Mouse (Mus musculus) E14TG2a.4 (cell line): ENCODE data around the gene Fam189b.

Source experiments
- H3K27me3 ChIP-seq: 2 replicates; pipeline ENCODE4 v1.6.1; 2014; ENCODE audit warnings: low read length, control low read depth; ENCODE audit not compliant: insufficient read depth
- H3K36me3 ChIP-seq: 2 replicates; pipeline ENCODE4 v1.6.1; 2014; ENCODE audit warnings: low read length, control low read depth; ENCODE audit not compliant: insufficient read depth
- H3K4me1 ChIP-seq: replicated peaks from 2 replicates; pipeline ENCODE4 v1.6.1; 2014; ENCODE audit warnings: low read depth, low read length, control low read depth
- H3K4me3 ChIP-seq: replicated peaks from 2 replicates; pipeline ENCODE4 v1.5.1; 2014; ENCODE audit warnings: mild to moderate bottlenecking, low read length
- H3K9me3 ChIP-seq: 2 replicates; pipeline ENCODE4 v1.6.1; 2014; ENCODE audit warnings: low read length, control low read depth
- CTCF ChIP-seq: conservative IDR thresholded peaks from 2 replicates; pipeline ENCODE4 v1.5.1; 2014; ENCODE audit warnings: low read length
- NANOG ChIP-seq: IDR thresholded peaks from 2 replicates; pipeline ENCODE4 v1.6.1; 2014; ENCODE audit warnings: borderline replicate concordance, low read length, mixed read lengths
- POU5F1 ChIP-seq: IDR thresholded peaks from 2 replicates; pipeline ENCODE4 v1.6.1; 2014; ENCODE audit warnings: low read length, borderline replicate concordance

The Fam189b gene

DNA sequence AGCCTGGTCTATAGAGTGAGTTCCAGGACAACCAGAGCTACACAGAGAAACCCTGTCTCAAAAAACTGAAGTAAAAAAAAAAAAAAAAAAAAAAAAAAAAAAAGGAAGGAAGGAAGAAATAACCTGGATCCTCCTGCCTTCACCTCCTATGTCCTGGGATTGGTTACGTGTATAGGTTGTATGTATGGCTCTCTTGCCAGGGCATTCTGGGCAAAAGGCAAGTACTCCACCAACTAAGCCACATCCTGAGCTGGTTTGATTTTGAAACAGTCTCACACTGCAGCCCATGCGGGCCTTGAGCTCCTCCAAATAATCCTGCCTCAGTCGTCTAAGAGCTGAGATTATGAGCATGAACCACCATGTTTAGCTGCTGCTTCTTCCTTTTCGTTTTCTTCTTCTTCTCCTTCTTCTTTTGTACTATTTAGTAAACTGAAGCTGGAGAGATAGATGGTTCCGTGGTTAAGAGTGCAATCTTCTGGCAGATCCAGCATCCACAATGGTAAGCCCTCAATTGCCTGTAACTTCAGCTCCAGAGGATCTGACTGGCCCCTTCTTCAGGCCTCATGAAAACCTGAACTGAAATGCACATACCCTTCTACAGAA is 19.2 kb upstream of the Fam189b start:
- TF ChIP-seq CTCF (no peak), NANOG (no peak), POU5F1 (no peak)
- H3K27me3 ChIP-seq = peaks cover 10% of the 10 kb centered on the region
- peak overlapping the region; percentile 91 for H3K4me3 ChIP-seq
- peaks cover 54% of the 10 kb centered on the region for H3K4me1 ChIP-seq
- H3K9me3 ChIP-seq = no peaks in the 10 kb centered on the region
- H3K36me3 ChIP-seq = peaks cover 31% of the 10 kb centered on the region

DNA sequence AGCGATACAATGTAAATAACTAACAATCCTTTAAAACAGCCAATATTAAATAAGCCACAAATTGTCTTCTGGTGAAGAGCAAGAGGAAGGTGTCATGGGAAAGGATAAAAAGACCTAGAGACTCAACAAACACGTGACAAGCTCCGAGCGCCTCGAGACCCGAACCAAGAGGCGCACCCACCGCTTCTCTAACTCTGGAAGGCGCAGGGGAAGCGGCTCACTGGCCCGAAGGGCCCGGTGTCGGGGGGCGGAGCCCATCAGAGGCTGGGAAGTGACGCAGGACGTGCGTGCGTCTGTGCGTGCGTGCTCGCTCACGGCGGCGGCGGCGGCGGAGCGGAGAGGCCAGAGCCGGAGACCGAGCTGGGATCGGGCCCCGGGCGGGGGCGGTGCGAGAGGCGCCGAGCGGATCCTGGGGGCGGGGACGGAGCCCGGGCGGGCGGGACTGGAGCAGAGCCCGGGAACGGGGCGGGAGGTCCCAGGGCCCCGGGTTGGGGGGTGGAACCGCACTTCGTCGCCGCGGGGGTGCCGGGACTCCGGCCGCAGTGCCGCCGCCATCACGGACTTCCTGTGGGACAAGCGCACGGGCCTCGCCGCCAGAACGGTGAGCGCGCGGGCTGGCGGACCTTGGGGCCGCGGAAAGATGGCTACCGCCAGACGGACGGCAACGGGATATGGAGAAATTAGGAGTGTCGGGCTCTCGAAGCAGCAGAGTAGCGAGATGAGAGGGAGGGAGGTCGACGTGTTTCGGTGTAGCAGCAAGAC is 18.3 kb upstream of the Fam189b start, which contains the start of gene Clk2:
Gene Clk2 (plus strand): TSS at position 290 of the 762 bp plus-strand sequence.
- Histone ChIP-seq H3K4me1 (peaks cover 52% of the 10 kb centered on the region), H3K4me3 (peak within 1 kb of the TSS; percentile 91), H3K36me3 (peaks cover 40% of the 10 kb centered on the region), H3K27me3 (peaks cover under 1% of the 10 kb centered on the region; the same call in 1 of the 2 replicates), H3K9me3 (no peaks in the 10 kb centered on the region)
- TF ChIP-seq CTCF (no peak), POU5F1 (no peak), NANOG (no peak)

DNA sequence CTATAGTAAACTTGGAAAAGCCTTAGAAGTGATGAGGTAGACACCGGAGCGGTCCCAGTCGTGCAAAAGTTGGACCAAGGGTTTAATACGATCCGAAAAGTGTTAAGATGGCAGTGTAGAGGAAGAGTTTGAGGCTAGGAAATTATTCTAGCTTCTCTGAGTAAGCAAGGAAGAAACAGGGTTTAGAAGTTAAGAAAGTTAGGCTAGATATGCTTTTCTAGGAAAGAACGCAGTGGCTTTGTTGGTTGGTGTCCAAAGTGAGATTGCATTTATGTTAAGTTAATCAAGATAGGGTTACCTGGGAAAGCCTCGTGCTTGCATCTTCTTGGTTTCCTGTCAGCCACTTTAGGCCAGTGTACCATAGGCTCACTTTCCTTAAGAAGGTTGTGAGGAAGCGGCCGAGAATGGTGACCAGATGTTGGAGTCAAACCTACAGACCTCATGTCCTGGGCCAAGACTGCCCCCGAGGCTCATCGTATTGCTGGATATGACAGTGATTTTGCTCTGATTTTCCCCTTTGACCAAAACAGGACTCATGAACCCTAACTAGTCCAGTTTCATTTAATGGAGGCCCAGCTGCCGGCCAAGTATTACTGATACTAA is 17.6 kb upstream of the Fam189b start:
- Histone ChIP-seq H3K4me1 (peaks cover 52% of the 10 kb centered on the region), H3K27me3 (no peaks in the 10 kb centered on the region), H3K36me3 (peaks cover 47% of the 10 kb centered on the region), H3K9me3 (no peaks in the 10 kb centered on the region), H3K4me3 (peak overlapping the region; percentile 91)
- TF ChIP-seq POU5F1 = no peak
- TF ChIP-seq NANOG = no peak
- no peak for TF ChIP-seq CTCF

DNA sequence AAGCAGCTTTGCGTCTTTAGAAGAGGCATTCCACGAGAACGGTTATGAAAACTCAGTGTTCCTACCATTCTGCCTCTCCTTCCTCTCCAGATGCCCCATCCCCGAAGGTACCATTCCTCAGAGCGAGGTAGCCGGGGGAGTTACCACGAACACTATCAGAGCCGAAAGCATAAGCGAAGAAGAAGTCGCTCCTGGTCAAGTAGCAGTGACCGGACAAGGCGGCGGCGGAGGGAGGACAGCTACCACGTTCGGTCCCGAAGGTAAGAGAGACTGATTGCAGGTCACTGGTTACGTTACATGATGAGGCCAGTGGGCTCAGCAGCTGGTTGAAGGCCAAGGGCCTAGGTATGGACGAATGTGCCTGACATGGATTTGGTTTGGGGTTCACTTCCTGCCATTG is 16.0 kb upstream of the Fam189b start:
- TF ChIP-seq POU5F1 (no peak), NANOG (no peak), CTCF (no peak)
- H3K27me3 ChIP-seq = no peaks in the 10 kb centered on the region
- H3K4me1 ChIP-seq = peaks cover 50% of the 10 kb centered on the region
- H3K4me3 ChIP-seq = peak overlapping the region; percentile 13; the same call in 1 of the 2 replicates
- no peaks in the 10 kb centered on the region for H3K9me3 ChIP-seq
- H3K36me3 ChIP-seq = peaks cover 62% of the 10 kb centered on the region

DNA sequence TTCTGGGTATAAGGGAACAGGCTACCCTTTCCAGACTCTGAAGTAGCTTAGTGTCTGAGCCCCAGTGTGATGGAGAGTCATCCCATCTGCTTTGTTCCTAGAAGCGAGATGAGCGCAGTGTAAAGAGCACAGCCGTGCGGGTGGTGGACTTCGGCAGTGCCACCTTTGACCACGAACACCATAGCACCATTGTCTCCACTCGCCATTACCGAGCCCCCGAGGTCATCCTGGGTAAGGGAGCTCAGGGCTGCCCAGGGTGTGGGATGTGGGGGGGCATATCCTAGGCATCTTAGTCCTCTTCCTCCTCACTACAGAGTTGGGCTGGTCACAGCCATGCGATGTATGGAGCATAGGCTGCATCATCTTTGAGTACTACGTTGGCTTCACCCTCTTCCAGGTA is 8.1 kb upstream of the Fam189b start:
- Histone ChIP-seq H3K4me3 (no peak overlapping the region), H3K27me3 (no peaks in the 10 kb centered on the region), H3K4me1 (peaks cover 27% of the 10 kb centered on the region), H3K9me3 (no peaks in the 10 kb centered on the region), H3K36me3 (peaks cover 85% of the 10 kb centered on the region)
- TF ChIP-seq NANOG = no peak
- no peak for TF ChIP-seq POU5F1
- no peak for TF ChIP-seq CTCF

DNA sequence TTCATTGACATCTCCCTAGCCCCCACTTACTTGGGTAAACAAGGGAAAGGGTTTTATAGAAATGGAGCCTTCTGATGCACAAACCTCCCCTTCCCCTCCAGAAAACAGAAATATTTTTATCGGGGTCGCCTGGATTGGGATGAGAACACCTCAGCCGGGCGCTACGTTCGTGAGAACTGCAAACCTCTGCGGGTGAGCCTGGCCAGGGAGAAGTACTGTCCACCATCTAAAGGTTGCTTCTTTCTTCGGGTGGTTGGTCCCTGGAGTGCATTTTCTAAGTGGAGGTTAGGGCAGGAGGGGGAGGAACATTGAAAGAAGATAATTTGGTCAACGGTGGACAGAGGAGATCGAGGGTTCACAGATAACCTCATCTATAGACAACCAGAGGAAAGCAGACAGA is 7.4 kb upstream of the Fam189b start:
- TF ChIP-seq CTCF (no peak), NANOG (no peak), POU5F1 (no peak)
- Histone ChIP-seq H3K27me3 (no peaks in the 10 kb centered on the region), H3K4me3 (no peak overlapping the region), H3K4me1 (peaks cover 29% of the 10 kb centered on the region), H3K36me3 (peaks cover 85% of the 10 kb centered on the region), H3K9me3 (no peaks in the 10 kb centered on the region)

DNA sequence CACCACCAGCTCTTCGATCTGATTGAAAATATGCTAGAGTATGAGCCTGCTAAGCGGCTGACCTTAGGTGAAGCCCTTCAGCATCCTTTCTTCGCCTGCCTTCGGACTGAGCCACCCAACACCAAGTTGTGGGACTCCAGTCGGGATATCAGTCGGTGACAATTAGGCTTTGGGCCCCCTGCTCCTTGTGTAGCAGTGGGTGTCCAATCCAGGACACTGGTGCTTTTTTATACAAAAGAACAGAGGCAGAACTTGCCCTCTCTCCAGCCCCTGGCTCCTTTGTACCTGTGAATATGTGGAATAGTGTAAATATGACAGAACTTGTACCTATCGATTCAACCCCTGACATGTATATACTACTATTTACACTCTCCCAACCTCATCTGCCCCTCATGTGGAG is 6.5 kb upstream of the Fam189b start:
- TF ChIP-seq CTCF (no peak), NANOG (no peak), POU5F1 (no peak)
- Histone ChIP-seq H3K9me3 (no peaks in the 10 kb centered on the region), H3K36me3 (peaks cover 85% of the 10 kb centered on the region), H3K27me3 (no peaks in the 10 kb centered on the region), H3K4me1 (peaks cover 38% of the 10 kb centered on the region), H3K4me3 (no peak overlapping the region)

DNA sequence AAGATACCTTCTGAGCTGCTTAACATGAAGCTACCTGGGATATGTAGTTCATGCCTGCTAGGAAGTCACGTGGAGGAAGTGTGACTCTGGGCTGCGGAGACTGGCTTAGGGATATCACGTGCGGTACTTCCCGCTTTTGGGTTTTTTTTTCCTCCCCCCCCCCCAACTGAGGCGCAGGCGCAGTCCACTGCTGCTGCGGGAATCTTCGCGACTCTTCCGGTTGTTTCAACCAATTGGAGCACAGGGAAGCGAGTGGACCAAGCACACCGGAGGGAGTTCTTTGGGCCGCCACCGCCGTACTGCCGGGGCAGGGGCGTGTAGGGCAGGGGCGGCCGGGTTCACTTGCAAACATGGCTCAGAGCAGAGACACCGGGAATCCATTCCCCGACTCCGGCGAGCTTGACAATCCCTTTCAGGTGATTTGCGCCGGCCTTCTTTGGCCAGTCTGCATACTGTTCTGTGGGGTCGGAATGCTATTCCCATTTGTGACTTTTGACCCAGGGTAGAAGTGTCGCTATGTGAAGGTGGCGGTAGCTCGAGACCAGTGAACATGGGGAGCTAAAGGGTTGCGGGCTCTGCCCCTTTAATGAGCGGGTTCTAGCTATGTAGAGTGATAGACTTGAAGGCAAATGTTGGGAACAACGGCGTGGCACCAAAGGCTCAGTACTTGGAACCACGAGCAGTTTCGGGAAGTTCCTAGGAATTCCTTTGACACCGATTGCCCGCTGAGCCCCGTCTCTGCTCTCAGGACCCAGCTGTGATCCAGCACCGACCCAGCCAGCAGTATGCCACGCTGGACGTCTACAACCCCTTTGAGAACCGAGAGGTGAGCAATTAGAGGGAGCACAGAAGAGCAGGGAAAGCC is 5.5 kb upstream of the Fam189b start, which contains the start of gene Scamp3:
Gene Scamp3 (plus strand): TSS at position 232 of the 865 bp plus-strand sequence.
- H3K4me3 ChIP-seq = peak within 1 kb of the TSS; percentile 93
- no peaks in the 10 kb centered on the region for H3K27me3 ChIP-seq

More for the DNA sequence above, 5.5 kb upstream of the Fam189b start, which contains the start of gene Scamp3:
- no peak for TF ChIP-seq POU5F1
- TF ChIP-seq CTCF = 0 out of 2 replicates have a peak, but pooled peaks have one; percentile 0
- H3K36me3 ChIP-seq = peaks cover 86% of the 10 kb centered on the region
- H3K9me3 ChIP-seq = no peaks in the 10 kb centered on the region
- peaks cover 48% of the 10 kb centered on the region for H3K4me1 ChIP-seq
